Mouse (Mus musculus) liver, postnatal 0 days (tissue): Measurements from ENCODE around the gene Pim3.

Experiments
- CTCF ChIP-seq: sonication (generic); IDR thresholded peaks from 2 replicates; pipeline ENCODE4 v1.5.1; 2016; ENCODE audit warnings: antibody characterized with exemption, low read depth
- EP300 ChIP-seq: IDR thresholded peaks from 2 replicates; pipeline ENCODE4 v1.6.1; 2016; ENCODE audit warnings: antibody characterized with exemption, low read depth, mild to moderate bottlenecking

- TF ChIP-seq CTCF (no peak), EP300 (no peak; the same call in none of the 2 replicates)
Measured at GRCm38 (mm10) chr15:88867368-88868023, 5.5 kb downstream of the Pim3 start.
